Comparison of ENCODE assay signal across 8 mouse cellular contexts in genomic region chrX:7947900-7948492, GRCm38 (mm10). TPM values are rescaled to one million over a fixed set of nuclear protein-coding genes. Genes with fewer than 3 reads are reported as not detected.
DNase-seq lines count a peak whose midpoint lies in the region; ATAC-seq and TF ChIP-seq lines count a peak whose summit lies in the region.

No protein-coding gene starts in this region.

- DNase-seq in heart, postnatal 10 days = peak; percentile 94 to 95
- peak; percentile 53 for DNase-seq in large intestine, adult 2 months (ENCODE audit: low read depth, low spot score)
- peak; percentile 91 for DNase-seq in liver, postnatal 0 days
- DNase-seq in testis, postnatal 10 days (ENCODE audit: low spot score) = peak; percentile 90

- WGBS in forebrain, embryonic 13.5 days = 18% methylated on average over 38 of the region's 38 CpGs
- 17% methylated on average over 38 of the region's 38 CpGs for WGBS in large intestine, adult 2 months
- 11% methylated on average over 38 of the region's 38 CpGs for WGBS in liver, postnatal 0 days (ENCODE audit: insufficient replicate concordance)
- 23% methylated on average over 38 of the region's 38 CpGs for WGBS in neural tube, embryonic 14.5 days

- peak overlapping the region; percentile 47 for H3K9ac ChIP-seq in ES-Bruce4 (ENCODE audit: low read depth, poor library complexity, severe bottlenecking)
- peak overlapping the region; percentile 50; the same call in 1 of the 2 replicates for H3K9ac ChIP-seq in forebrain, embryonic 13.5 days
- peak overlapping the region; percentile 44 for H3K9ac ChIP-seq in liver, postnatal 0 days (replicated peaks)
- peak overlapping the region; percentile 35 for H3K9ac ChIP-seq in neural tube, embryonic 14.5 days (replicated peaks; ENCODE audit: low read depth, low read length)

- intact Hi-C loops in heart, postnatal 10 days (cut with DNase I) = no loop called here

- H3K4me2 ChIP-seq in forebrain, embryonic 13.5 days = peak overlapping the region; percentile 63
- H3K4me2 ChIP-seq in liver, postnatal 0 days (ENCODE audit: low read depth, low read length) = peak overlapping the region; percentile 80
- peak overlapping the region; percentile 32; the same call in 1 of the 2 replicates for H3K4me2 ChIP-seq in neural tube, embryonic 14.5 days (ENCODE audit: low read depth, low read length)

- peak overlapping the region; percentile 82 for H3K4me3 ChIP-seq in ES-Bruce4 (ENCODE audit: low read depth, low read length)
- peak overlapping the region; percentile 46 for H3K4me3 ChIP-seq in forebrain, embryonic 13.5 days
- peak overlapping the region; percentile 58 for H3K4me3 ChIP-seq in liver, postnatal 0 days (ENCODE audit: low read depth, low read length)
- peak overlapping the region; percentile 36 for H3K4me3 ChIP-seq in neural tube, embryonic 14.5 days (ENCODE audit: low read depth, low read length)

- peaks cover 20% of the 10 kb centered on the region for H3K36me3 ChIP-seq in ES-Bruce4 (ENCODE audit: control insufficient read depth, insufficient read depth, low read length, poor library complexity, severe bottlenecking)
- H3K36me3 ChIP-seq in forebrain, embryonic 13.5 days (ENCODE audit: poor library complexity, severe bottlenecking) = 0 out of 2 replicates have a peak, but pooled peaks cover 9% of the 10 kb centered on the region
- no peaks in the 10 kb centered on the region for H3K36me3 ChIP-seq in liver, postnatal 0 days (replicated peaks; ENCODE audit: insufficient read depth, low read length)
- H3K36me3 ChIP-seq in neural tube, embryonic 14.5 days (ENCODE audit: control insufficient read depth, insufficient read depth, low read length) = no peaks in the 10 kb centered on the region

- no peak for TF ChIP-seq POLR2A in ES-Bruce4 (IDR thresholded peaks at IDR 0.05; ENCODE audit: insufficient read depth, low read length)

- H3K27me3 ChIP-seq in ES-Bruce4 (ENCODE audit: control insufficient read depth, insufficient read depth, low read length, poor library complexity, severe bottlenecking) = no peaks in the 10 kb centered on the region
- H3K27me3 ChIP-seq in forebrain, embryonic 13.5 days = no peaks in the 10 kb centered on the region
- H3K27me3 ChIP-seq in liver, postnatal 0 days (ENCODE audit: insufficient read depth, low read length) = no peaks in the 10 kb centered on the region
- no peaks in the 10 kb centered on the region for H3K27me3 ChIP-seq in neural tube, embryonic 14.5 days (ENCODE audit: control insufficient read depth, insufficient read depth, low read length)

- H3K27ac ChIP-seq in ES-Bruce4 (ENCODE audit: insufficient read depth, low read length) = peak overlapping the region; percentile 59
- no peak overlapping the region for H3K27ac ChIP-seq in forebrain, embryonic 13.5 days
- H3K27ac ChIP-seq in liver, postnatal 0 days (ENCODE audit: low read depth) = no peak overlapping the region
- peak overlapping the region; percentile 56; the same call in 1 of the 2 replicates for H3K27ac ChIP-seq in neural tube, embryonic 14.5 days (ENCODE audit: low read depth, low read length)

- H3K9me3 ChIP-seq in ES-Bruce4 (replicated peaks; ENCODE audit: control insufficient read depth, insufficient read depth, low read length, poor library complexity, severe bottlenecking) = no peaks in the 10 kb centered on the region
- no peaks in the 10 kb centered on the region for H3K9me3 ChIP-seq in forebrain, embryonic 13.5 days (replicated peaks)
- H3K9me3 ChIP-seq in liver, postnatal 0 days (ENCODE audit: low read length) = no peaks in the 10 kb centered on the region
- H3K9me3 ChIP-seq in neural tube, embryonic 14.5 days (ENCODE audit: control insufficient read depth, low read length) = no peaks in the 10 kb centered on the region

- peak; percentile 97 for ATAC-seq in cerebellum, adult (ENCODE audit: insufficient number of reproducible peaks, low FRiP score, low TSS enrichment)
- peak; percentile 99 for ATAC-seq in forebrain, embryonic 13.5 days
- ATAC-seq in liver, postnatal 0 days = peak; percentile 98
- no peak for ATAC-seq in neural tube, embryonic 14.5 days (ENCODE audit: low read depth)

- no peak for TF ChIP-seq EP300 in ES-Bruce4 (IDR thresholded peaks at IDR 0.05; ENCODE audit: insufficient read depth, low read depth, low read length)
- no peak for TF ChIP-seq EP300 in liver, postnatal 0 days (IDR thresholded peaks at IDR 0.05; ENCODE audit: low read depth)

- no peaks in the 10 kb centered on the region for H3K4me1 ChIP-seq in ES-Bruce4 (ENCODE audit: control insufficient read depth, insufficient read depth, low read length)
- H3K4me1 ChIP-seq in forebrain, embryonic 13.5 days = 0 out of 2 replicates have a peak, but pooled peaks cover 3% of the 10 kb centered on the region
- no peaks in the 10 kb centered on the region for H3K4me1 ChIP-seq in liver, postnatal 0 days (ENCODE audit: insufficient read depth)
- H3K4me1 ChIP-seq in neural tube, embryonic 14.5 days (ENCODE audit: control insufficient read depth, insufficient read depth, low read length) = no peaks in the 10 kb centered on the region

- no peak for TF ChIP-seq CTCF in ES-Bruce4 (IDR thresholded peaks at IDR 0.05; ENCODE audit: low read depth, low read length)
- no peak for TF ChIP-seq CTCF in liver, postnatal 0 days (IDR thresholded peaks at IDR 0.05; ENCODE audit: low read depth)

RNA-seq across cellular contexts. Expression of gene Hdac6, which starts 0.3 kb away (rescaled TPM):
- polyA plus RNA-seq in ES-Bruce4 (2011; ENCODE audit: insufficient read depth, insufficient read length, low read depth, missing spikeins) = 85.6 and 101 TPM in 2 replicates
- 53.5 and 64.8 TPM in 2 replicates for polyA plus RNA-seq in forebrain, embryonic 13.5 days (2015; fragmentation: Nextera tagmentation; extraction: Ambion mirVana)
- total RNA-seq in heart, postnatal 10 days (2021) = 10 to 100 TPM; 21.5 to 23.7 TPM
- polyA plus RNA-seq in large intestine, adult 2 months (2012; rRNA removed) = 10.8 and 12.5 TPM in 2 replicates
- 10.3 and 11.8 TPM in 2 replicates for polyA plus RNA-seq in liver, postnatal 0 days (2015; fragmentation: Nextera tagmentation; extraction: Ambion mirVana)
- polyA plus RNA-seq in neural tube, embryonic 14.5 days (2014; fragmentation: Nextera tagmentation; extraction: Ambion mirVana) = 56.8 and 59.1 TPM in 2 replicates

RNA-seq across cellular contexts. Expression of gene Eras, which starts 19.6 kb away (rescaled TPM):
- polyA plus RNA-seq in ES-Bruce4 (2011; ENCODE audit: insufficient read depth, insufficient read length, low read depth, missing spikeins) = 31.2 and 31.7 TPM in 2 replicates
- not detected in 2 replicates for polyA plus RNA-seq in forebrain, embryonic 13.5 days (2015; fragmentation: Nextera tagmentation; extraction: Ambion mirVana)
- total RNA-seq in heart, postnatal 10 days (2021) = not detected
- polyA plus RNA-seq in large intestine, adult 2 months (2012; rRNA removed) = not detected in 2 replicates
- not detected in 2 replicates for polyA plus RNA-seq in liver, postnatal 0 days (2015; fragmentation: Nextera tagmentation; extraction: Ambion mirVana)
- not detected in 2 replicates for polyA plus RNA-seq in neural tube, embryonic 14.5 days (2014; fragmentation: Nextera tagmentation; extraction: Ambion mirVana)

RNA-seq across cellular contexts. Expression of gene Pcsk1n, which starts 28.4 kb away (rescaled TPM):
- polyA plus RNA-seq in ES-Bruce4 (2011; ENCODE audit: insufficient read depth, insufficient read length, low read depth, missing spikeins) = 12.3 and 16.9 TPM in 2 replicates
- polyA plus RNA-seq in forebrain, embryonic 13.5 days (2015; fragmentation: Nextera tagmentation; extraction: Ambion mirVana) = 82.1 and 83.8 TPM in 2 replicates
- total RNA-seq in heart, postnatal 10 days (2021) = not detected
- polyA plus RNA-seq in large intestine, adult 2 months (2012; rRNA removed) = 4.3 and 6.0 TPM in 2 replicates
- 0.06 TPM in 1 of 2 replicates, not detected in the other for polyA plus RNA-seq in liver, postnatal 0 days (2015; fragmentation: Nextera tagmentation; extraction: Ambion mirVana)
- 245 and 258 TPM in 2 replicates for polyA plus RNA-seq in neural tube, embryonic 14.5 days (2014; fragmentation: Nextera tagmentation; extraction: Ambion mirVana)

RNA-seq across cellular contexts. Expression of gene Gata1, which starts 29.9 kb away (rescaled TPM):
- 1.3 and 1.9 TPM in 2 replicates for polyA plus RNA-seq in ES-Bruce4 (2011; ENCODE audit: insufficient read depth, insufficient read length, low read depth, missing spikeins)
- polyA plus RNA-seq in forebrain, embryonic 13.5 days (2015; fragmentation: Nextera tagmentation; extraction: Ambion mirVana) = 0.26 and 0.39 TPM in 2 replicates
- total RNA-seq in heart, postnatal 10 days (2021) = not detected
- 0.05 and 0.14 TPM in 2 replicates for polyA plus RNA-seq in large intestine, adult 2 months (2012; rRNA removed)
- 39.8 and 43.2 TPM in 2 replicates for polyA plus RNA-seq in liver, postnatal 0 days (2015; fragmentation: Nextera tagmentation; extraction: Ambion mirVana)
- not detected in 2 replicates for polyA plus RNA-seq in neural tube, embryonic 14.5 days (2014; fragmentation: Nextera tagmentation; extraction: Ambion mirVana)

RNA-seq across cellular contexts. Expression of gene Gm10490, which starts 38.7 kb away (rescaled TPM):
- not detected in 2 replicates for polyA plus RNA-seq in ES-Bruce4 (2011; ENCODE audit: insufficient read depth, insufficient read length, low read depth, missing spikeins)
- not detected in 2 replicates for polyA plus RNA-seq in forebrain, embryonic 13.5 days (2015; fragmentation: Nextera tagmentation; extraction: Ambion mirVana)
- not detected for total RNA-seq in heart, postnatal 10 days (2021)
- polyA plus RNA-seq in large intestine, adult 2 months (2012; rRNA removed) = not detected in 2 replicates
- not detected in 2 replicates for polyA plus RNA-seq in liver, postnatal 0 days (2015; fragmentation: Nextera tagmentation; extraction: Ambion mirVana)
- polyA plus RNA-seq in neural tube, embryonic 14.5 days (2014; fragmentation: Nextera tagmentation; extraction: Ambion mirVana) = not detected in 2 replicates

Comparison
In these comparisons a context has a peak if more than half of its experiments do, and no peak if none do; other contexts are left out.
1. H3K27ac ChIP-seq: peak in ES-Bruce4 (single experiment) and neural tube, embryonic 14.5 days (single experiment); none in forebrain, embryonic 13.5 days (single experiment) and liver, postnatal 0 days (single experiment).
2. RNA of gene Eras, which starts 19.6 kb away (polyA plus RNA-seq): 31.2 to 31.7 TPM in ES-Bruce4; not detected in neural tube, embryonic 14.5 days, not detected in forebrain, embryonic 13.5 days, not detected in large intestine, adult 2 months and not detected in liver, postnatal 0 days; every median in the first group is over 10 times any median in the second.
3. Peak in every context shown above with its lines, with median percentiles within 50 percentile points of each other: H3K4me3 ChIP-seq, H3K9ac ChIP-seq, H3K4me2 ChIP-seq and DNase-seq.